Mouse (Mus musculus): Measurements from ENCODE around the gene Gm49776. TPM values are rescaled to one million over a fixed set of nuclear protein-coding genes. Genes with fewer than 3 reads are reported as not detected.
"Not testable (repeated sequence)": the region's sequence is repeated elsewhere in the genome, so short reads cannot be mapped to it uniquely, and the experiment has no call there.

Gene Gm49776
- polyA plus RNA-seq, 1 experiment from 2014 or later = not detected

DNA sequence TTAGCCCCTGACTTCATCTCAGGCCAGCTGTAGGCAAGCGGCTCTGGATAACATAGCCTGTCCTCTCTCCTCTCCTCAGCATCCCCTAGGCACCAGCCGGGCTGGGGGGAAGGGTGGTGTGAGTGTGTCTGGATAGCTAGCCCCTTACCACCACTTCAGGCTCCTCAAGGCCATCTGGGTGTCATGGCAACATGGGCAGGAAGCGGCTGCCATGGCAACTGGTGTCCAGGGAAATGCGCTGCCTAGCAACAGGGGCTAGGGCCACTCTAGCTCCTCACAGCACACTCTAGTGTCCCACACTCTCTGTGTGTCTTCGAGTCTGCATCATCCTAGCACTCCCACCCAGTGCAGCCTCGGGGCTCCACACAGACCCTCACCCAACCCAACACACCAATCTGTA lies 44.4 kb downstream of the Gm49776 start:
- WGBS = 40% methylated on average over 6 of the region's 6 CpGs
- peak overlapping the region; percentile 84 for H3K27ac ChIP-seq
- peaks cover 8% of the 10 kb centered on the region for H3K27me3 ChIP-seq (ENCODE audit: insufficient read depth, poor library complexity, severe bottlenecking)
- peak overlapping the region; percentile 36 for H3K4me3 ChIP-seq
- no peaks in the 10 kb centered on the region for H3K36me3 ChIP-seq
- no peaks in the 10 kb centered on the region for H3K9me3 ChIP-seq
- DNase-seq (ENCODE audit: low spot score) = peak; percentile 93
- H3K4me1 ChIP-seq (replicated peaks) = peaks cover 42% of the 10 kb centered on the region

- 52% methylated on average over 10 of the region's 10 CpGs for WGBS
- peaks cover 12% of the 10 kb centered on the region for H3K27me3 ChIP-seq (ENCODE audit: insufficient read depth, poor library complexity, severe bottlenecking)
- H3K36me3 ChIP-seq = no peaks in the 10 kb centered on the region
- peaks cover 30% of the 10 kb centered on the region for H3K4me1 ChIP-seq (replicated peaks)
- DNase-seq (ENCODE audit: low spot score) = peak; percentile 86
- H3K9me3 ChIP-seq = no peaks in the 10 kb centered on the region
- H3K4me3 ChIP-seq = no peak overlapping the region
- no peak overlapping the region; the same call in 1 of the 2 replicates for H3K27ac ChIP-seq
Measured at GRCm38 (mm10) chr16:18211417-18212171, 46.5 kb downstream of the Gm49776 start.

DNA sequence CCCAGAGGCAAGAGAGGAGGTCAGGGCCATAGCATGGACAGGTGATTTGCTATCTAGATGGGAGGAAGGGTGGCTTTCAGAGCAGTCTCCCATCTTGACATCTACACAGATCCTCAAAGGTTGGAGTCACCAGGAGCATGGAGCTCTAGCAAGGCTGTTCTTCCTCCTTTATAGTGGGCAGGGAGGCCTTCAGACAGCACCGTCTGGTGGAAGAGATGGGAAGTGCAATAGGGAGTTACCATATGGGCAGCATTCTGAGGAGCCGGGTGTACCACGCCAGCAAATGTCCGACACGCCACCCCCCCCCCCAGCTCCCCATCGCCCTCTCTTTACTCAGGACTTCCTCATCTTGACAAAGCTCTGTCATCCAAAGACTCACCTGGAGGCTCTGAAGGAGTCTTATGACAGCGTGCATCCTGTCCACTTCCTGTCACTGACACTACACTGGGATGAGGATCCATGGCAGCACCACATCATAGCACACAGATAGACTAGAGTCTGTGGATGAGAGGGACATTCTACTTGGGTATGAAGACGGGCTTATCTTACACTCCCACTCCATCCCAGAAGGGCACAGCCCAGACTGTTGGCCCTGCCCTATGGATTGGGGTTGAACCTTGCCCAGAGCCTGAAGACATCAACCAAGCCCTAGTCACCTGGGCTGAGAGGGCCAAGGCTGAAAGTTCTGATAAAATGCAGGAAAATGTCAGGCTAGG lies 47.3 kb downstream of the Gm49776 start:
- peaks cover 13% of the 10 kb centered on the region for H3K27me3 ChIP-seq (ENCODE audit: insufficient read depth, poor library complexity, severe bottlenecking)
- H3K4me3 ChIP-seq = no peak overlapping the region
- 31% methylated on average over 8 of the region's 8 CpGs for WGBS
- H3K9me3 ChIP-seq = no peaks in the 10 kb centered on the region
- H3K27ac ChIP-seq = no peak overlapping the region; the same call in 1 of the 2 replicates
- DNase-seq (ENCODE audit: low spot score) = peak; percentile 66
- no peaks in the 10 kb centered on the region for H3K36me3 ChIP-seq
- peaks cover 30% of the 10 kb centered on the region for H3K4me1 ChIP-seq (replicated peaks)

DNA sequence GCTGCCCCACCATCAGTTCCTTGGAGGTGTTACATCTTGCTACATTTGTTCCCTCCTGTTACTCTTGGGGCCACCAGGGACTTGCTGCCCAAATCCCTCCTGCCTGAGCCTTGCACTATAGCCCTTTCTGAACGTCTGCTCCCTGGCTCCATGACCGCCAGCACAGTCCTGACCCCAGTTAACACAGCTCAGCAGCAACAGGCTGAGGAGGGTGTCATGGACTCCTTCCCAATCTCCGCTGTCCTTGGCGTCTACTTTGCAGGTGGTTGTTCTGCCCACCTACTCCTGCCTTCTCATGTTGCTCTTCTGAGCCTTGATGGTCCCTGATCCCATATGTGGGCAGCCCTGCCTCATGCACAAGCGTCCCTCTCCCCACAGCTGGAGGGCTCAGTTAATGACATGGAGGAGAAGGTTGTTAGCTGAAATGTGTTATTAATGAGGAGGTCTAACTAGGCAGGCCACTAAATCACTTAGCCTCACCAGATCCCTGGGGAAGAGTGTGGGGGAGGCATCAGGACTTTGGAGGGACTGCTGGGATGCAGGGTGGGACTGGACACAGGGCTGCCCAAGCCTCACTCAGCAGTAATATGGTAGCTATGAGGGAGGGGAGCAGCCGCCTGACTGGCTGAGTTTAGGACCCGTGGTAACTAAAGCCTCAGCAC lies 54.6 kb downstream of the Gm49776 start:
- Histone ChIP-seq H3K4me3 (no peak overlapping the region), H3K4me1 (replicated peaks) (peaks cover 47% of the 10 kb centered on the region), H3K9me3 (no peaks in the 10 kb centered on the region), H3K27me3 (ENCODE audit: insufficient read depth, poor library complexity, severe bottlenecking) (0 out of 2 replicates have a peak, but pooled peaks cover 4% of the 10 kb centered on the region), H3K36me3 (no peaks in the 10 kb centered on the region), H3K27ac (no peak overlapping the region)
- 71% methylated on average over 7 of the region's 7 CpGs for WGBS
- no peak for DNase-seq (ENCODE audit: low spot score)

- 0 out of 2 replicates have a peak, but pooled peaks cover 4% of the 10 kb centered on the region for H3K27me3 ChIP-seq (ENCODE audit: insufficient read depth, poor library complexity, severe bottlenecking)
- H3K27ac ChIP-seq = no peak overlapping the region
- H3K4me3 ChIP-seq = no peak overlapping the region
- H3K9me3 ChIP-seq = no peaks in the 10 kb centered on the region
- H3K36me3 ChIP-seq = no peaks in the 10 kb centered on the region
- H3K4me1 ChIP-seq (replicated peaks) = peaks cover 52% of the 10 kb centered on the region
- 88% methylated on average over 1 of the region's 1 CpGs for WGBS
- DNase-seq (ENCODE audit: low spot score) = no peak
Measured at GRCm38 (mm10) chr16:18202061-18202460, 56.1 kb downstream of the Gm49776 start.

GRCm38 (mm10) chr16:18201620-18202019 lies 56.5 kb downstream of the Gm49776 start:
- no peaks in the 10 kb centered on the region for H3K36me3 ChIP-seq
- H3K9me3 ChIP-seq = no peaks in the 10 kb centered on the region
- H3K4me3 ChIP-seq = no peak overlapping the region
- H3K27me3 ChIP-seq (ENCODE audit: insufficient read depth, poor library complexity, severe bottlenecking) = 0 out of 2 replicates have a peak, but pooled peaks cover 1% of the 10 kb centered on the region
- H3K4me1 ChIP-seq (replicated peaks) = peaks cover 52% of the 10 kb centered on the region
- DNase-seq (ENCODE audit: low spot score) = no peak
- WGBS = 42% methylated on average over 1 of the region's 1 CpGs
- no peak overlapping the region for H3K27ac ChIP-seq

- no peaks in the 10 kb centered on the region for H3K9me3 ChIP-seq
- H3K4me3 ChIP-seq = no peak overlapping the region
- DNase-seq (ENCODE audit: low spot score) = no peak
- no peaks in the 10 kb centered on the region for H3K27me3 ChIP-seq (ENCODE audit: insufficient read depth, poor library complexity, severe bottlenecking)
- H3K4me1 ChIP-seq (replicated peaks) = peaks cover 53% of the 10 kb centered on the region
- no peaks in the 10 kb centered on the region for H3K36me3 ChIP-seq
- WGBS = 79% methylated on average over 2 of the region's 2 CpGs
- peak overlapping the region; percentile 64 for H3K27ac ChIP-seq
Measured at GRCm38 (mm10) chr16:18200062-18200461, 58.1 kb downstream of the Gm49776 start.

- H3K4me1 ChIP-seq (replicated peaks) = peaks cover 60% of the 10 kb centered on the region
- H3K27me3 ChIP-seq (ENCODE audit: insufficient read depth, poor library complexity, severe bottlenecking) = no peaks in the 10 kb centered on the region
- H3K9me3 ChIP-seq = no peaks in the 10 kb centered on the region
- no peak overlapping the region for H3K4me3 ChIP-seq
- WGBS = 79% methylated on average over 10 of the region's 10 CpGs
- H3K27ac ChIP-seq = peak overlapping the region; percentile 64
- DNase-seq (ENCODE audit: low spot score) = no peak
- H3K36me3 ChIP-seq = no peaks in the 10 kb centered on the region
Measured at GRCm38 (mm10) chr16:18198365-18199098, 59.6 kb downstream of the Gm49776 start.

- no peak for DNase-seq (ENCODE audit: low spot score)
- WGBS = 84% methylated on average over 6 of the region's 6 CpGs
- H3K4me1 ChIP-seq (replicated peaks) = peaks cover 60% of the 10 kb centered on the region
- H3K27ac ChIP-seq = peak overlapping the region; percentile 45; the same call in 1 of the 2 replicates
- H3K4me3 ChIP-seq = no peak overlapping the region
- H3K27me3 ChIP-seq (ENCODE audit: insufficient read depth, poor library complexity, severe bottlenecking) = no peaks in the 10 kb centered on the region
- no peaks in the 10 kb centered on the region for H3K36me3 ChIP-seq
- no peaks in the 10 kb centered on the region for H3K9me3 ChIP-seq
Measured at GRCm38 (mm10) chr16:18197881-18198280, 60.2 kb downstream of the Gm49776 start.

DNA sequence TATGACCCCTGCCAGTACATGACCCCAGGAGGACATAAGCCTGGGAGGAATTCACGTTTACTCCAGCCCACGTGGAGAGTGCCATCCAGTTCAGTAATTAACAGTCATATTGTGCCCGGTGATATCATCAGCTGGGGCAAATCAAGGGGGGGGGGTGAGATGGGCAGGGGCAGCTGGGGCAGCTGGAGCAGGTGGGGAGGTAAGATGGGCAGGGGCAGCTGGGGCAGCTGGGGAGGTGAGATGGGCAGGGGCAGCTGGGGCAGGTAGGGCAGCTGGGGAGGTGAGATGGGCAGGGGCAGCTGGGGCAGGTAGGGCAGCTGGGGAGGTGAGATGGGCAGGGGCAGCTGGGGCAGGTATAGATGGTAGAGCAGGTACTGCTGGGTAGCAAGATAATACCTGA lies 62.6 kb downstream of the Gm49776 start:
- H3K27ac ChIP-seq; H3K4me3 ChIP-seq; H3K9me3 ChIP-seq; H3K36me3 ChIP-seq; H3K27me3 ChIP-seq (ENCODE audit: insufficient read depth, poor library complexity, severe bottlenecking); DNase-seq (ENCODE audit: low spot score): not testable (repeated sequence)
- 58% methylated on average over 3 of the region's 3 CpGs for WGBS
- peaks cover 43% of the 10 kb centered on the region for H3K4me1 ChIP-seq (replicated peaks)

Data from hindbrain, embryonic 10.5 days (tissue).